Mouse (Mus musculus) CH12.LX (cell line): ENCODE data around the gene Fam227a. TPM values are rescaled to one million over a fixed set of nuclear protein-coding genes. Genes with fewer than 3 reads are reported as not detected.

Source experiments
- DNase-seq: peaks from one replicate; pipeline ENCODE4 v3.0.0-alpha.2; 2013; ENCODE audit errors: extremely low read depth
- H3K27ac ChIP-seq: 2 replicates; pipeline ENCODE4 v1.5.1; 2012; ENCODE audit warnings: low read depth, mild to moderate bottlenecking, control low read depth, moderate library complexity; ENCODE audit not compliant: insufficient read depth
- H3K27me3 ChIP-seq: replicated peaks from 2 replicates; pipeline ENCODE3; 2012; ENCODE audit warnings: inconsistent platforms
- H3K36me3 ChIP-seq, 2 experiments: replicated peaks in 1 of 2; 2 replicates each; pipeline versions ENCODE3 to v1.6.1; 2012; ENCODE audit warnings: inconsistent platforms in 1 of 2, low read length in 1 of 2, mild to moderate bottlenecking in 1 of 2, mixed read lengths in 1 of 2, moderate library complexity in 1 of 2; ENCODE audit not compliant: control insufficient read depth in 1 of 2, insufficient read depth in 1 of 2
- H3K4me1 ChIP-seq, 2 experiments: 2 replicates each; pipeline ENCODE4 v1.6.1; 2012; ENCODE audit warnings: inconsistent platforms in 1 of 2, moderate library complexity in 1 of 2; ENCODE audit not compliant: insufficient read depth in 2 of 2, control insufficient read depth in 1 of 2
- H3K4me2 ChIP-seq: 2 replicates; pipeline ENCODE4 v1.6.1; 2012; ENCODE audit warnings: low read depth, mild to moderate bottlenecking, control low read depth; ENCODE audit not compliant: poor library complexity, insufficient read depth, severe bottlenecking
- H3K4me3 ChIP-seq, 3 experiments: fragments of 150-350 bp in 1 of 3; sonication (generic) in 1 of 3; replicated peaks in 1 of 3; 2 replicates each; pipeline versions ENCODE3 to v1.5.1; 2011 to 2012; ENCODE audit warnings: low read depth in 2 of 3, low read length in 2 of 3, mild to moderate bottlenecking in 2 of 3, moderate library complexity in 2 of 3, control low read depth in 1 of 3, improper control_type of control experiment in 1 of 3, inconsistent platforms in 1 of 3, mixed read lengths in 1 of 3; ENCODE audit not compliant: poor library complexity in 1 of 3
- H3K79me2 ChIP-seq: replicated peaks from 2 replicates; pipeline ENCODE4 v1.6.1; 2012; ENCODE audit warnings: mild to moderate bottlenecking, moderate library complexity; ENCODE audit not compliant: control insufficient read depth, poor library complexity, insufficient read depth, severe bottlenecking; ENCODE audit errors: extremely low read depth
- H3K9ac ChIP-seq: 2 replicates; pipeline ENCODE4 v1.6.1; 2012; ENCODE audit warnings: low read depth, mild to moderate bottlenecking, control low read depth, moderate library complexity; ENCODE audit not compliant: insufficient read depth
- H3K9me3 ChIP-seq: replicated peaks from 2 replicates; pipeline ENCODE3; 2012; ENCODE audit warnings: low read length, inconsistent platforms, mixed read lengths
- BHLHE40 ChIP-seq: IDR thresholded peaks from 2 replicates; pipeline ENCODE4 v1.6.1; 2011; ENCODE audit warnings: mild to moderate bottlenecking, low read depth, low read length, improper control_type of control experiment
- CHD1 ChIP-seq: IDR thresholded peaks from 2 replicates; pipeline ENCODE4 v1.6.1; 2012; ENCODE audit warnings: low read depth, low read length, improper control_type of control experiment, inconsistent platforms
- E2F4 ChIP-seq: IDR thresholded peaks from 2 replicates; pipeline ENCODE4 v1.6.1; 2011; ENCODE audit warnings: low read depth, low read length, improper control_type of control experiment; ENCODE audit not compliant: insufficient replicate concordance
- EP300 ChIP-seq: IDR thresholded peaks from 2 replicates; pipeline ENCODE4 v1.6.1; 2011; ENCODE audit warnings: low read length, improper control_type of control experiment
- IRF4 ChIP-seq: IDR thresholded peaks from 2 replicates; pipeline ENCODE4 v1.6.1; 2014; ENCODE audit warnings: low read depth, mild to moderate bottlenecking, inconsistent platforms, low read length, improper control_type of control experiment
- JUN ChIP-seq: IDR thresholded peaks from 2 replicates; pipeline ENCODE4 v1.6.1; 2011; ENCODE audit warnings: low read depth, mild to moderate bottlenecking, low read length, improper control_type of control experiment, moderate library complexity; ENCODE audit not compliant: insufficient read depth
- JUND ChIP-seq: conservative IDR thresholded peaks from 2 replicates; pipeline ENCODE4 v1.6.1; 2011; ENCODE audit warnings: low read depth, low read length, improper control_type of control experiment
- KAT2A ChIP-seq: IDR thresholded peaks from 2 replicates; pipeline ENCODE4 v1.6.1; 2012; ENCODE audit warnings: low read length, improper control_type of control experiment, inconsistent platforms; ENCODE audit not compliant: insufficient replicate concordance
- MAFK ChIP-seq: IDR thresholded peaks from 2 replicates; pipeline ENCODE4 v1.6.1; 2011; ENCODE audit warnings: low read length, improper control_type of control experiment; ENCODE audit not compliant: insufficient replicate concordance
- MAZ ChIP-seq: IDR thresholded peaks from 2 replicates; pipeline ENCODE4 v1.6.1; 2012; ENCODE audit warnings: low read depth, mild to moderate bottlenecking, inconsistent platforms, low read length, improper control_type of control experiment, moderate library complexity
- MXI1 ChIP-seq: IDR thresholded peaks from 2 replicates; pipeline ENCODE4 v1.6.1; 2011; ENCODE audit warnings: mild to moderate bottlenecking, low read depth, low read length, improper control_type of control experiment
- PAX5 ChIP-seq: IDR thresholded peaks from 2 replicates; pipeline ENCODE4 v1.6.1; 2012; ENCODE audit warnings: low read length, inconsistent platforms, mixed read lengths
- POLR2AphosphoS2 ChIP-seq: IDR thresholded peaks from 2 replicates; pipeline ENCODE4 v1.6.1; 2011; ENCODE audit warnings: low read depth, low read length, improper control_type of control experiment
- RAD21 ChIP-seq: IDR thresholded peaks from 2 replicates; pipeline ENCODE4 v1.6.1; 2011; ENCODE audit warnings: low read depth, mild to moderate bottlenecking, low read length, improper control_type of control experiment, moderate library complexity
- RCOR1 ChIP-seq: conservative IDR thresholded peaks from 2 replicates; pipeline ENCODE4 v1.6.1; 2012; ENCODE audit warnings: low read depth, mild to moderate bottlenecking, inconsistent platforms, low read length, improper control_type of control experiment
- TCF12 ChIP-seq: IDR thresholded peaks from 2 replicates; pipeline ENCODE4 v1.6.1; 2014; ENCODE audit warnings: low read depth, mild to moderate bottlenecking, inconsistent platforms, low read length, improper control_type of control experiment
- ZMIZ1 ChIP-seq: IDR thresholded peaks from 2 replicates; pipeline ENCODE4 v1.6.1; 2012; ENCODE audit warnings: low read depth, mild to moderate bottlenecking, inconsistent platforms, low read length, improper control_type of control experiment
- dilution Hi-C: fragments of 300-500 bp; cut with MboI; formaldehyde crosslinking; loops from 2 replicates; pipeline ENCODE4 v1.14.3; 2020; ENCODE audit warnings: low sequenced_read_pairs; ENCODE audit not compliant: extremely low pct_unique_long_range_greater_than_20kb, extremely low pct_ligation_motif_present
- in situ Hi-C: fragments of 300-500 bp; cut with MboI; formaldehyde crosslinking; loops from 3 replicates; pipeline ENCODE4 v1.14.3; 2019; ENCODE audit warnings: low sequenced_read_pairs, low pct_ligation_motif_present, low pct_unique_long_range_greater_than_20kb, mixed read lengths
- polyA plus RNA-seq: library from polyadenylated mRNA; unstranded; fragments of >175 nt; gene quantifications from 2 replicates; pipeline ENCODE4 v1.2.1, GENCODE M21; 2012; ENCODE audit warnings: low read depth; ENCODE audit not compliant: insufficient read length
- total RNA-seq, 2 experiments: library from RNA; depleted of rRNA; stranded (reverse); fragments of 300-350 nt in 1 of 2; fragments of >200 nt in 1 of 2; gene quantifications; 2 replicates each; pipeline ENCODE4 v1.2.3; 2012 to 2014

Gene Fam227a
- total and polyA plus RNA-seq, 3 experiments = 0.20 to 0.48 (median 0.42) TPM

- dilution Hi-C loops = no loop called here
- TF ChIP-seq IRF4 = no peak
- no peak for TF ChIP-seq MAZ
- TF ChIP-seq CHD1 = no peak
- TF ChIP-seq TCF12 = no peak
- TF ChIP-seq ZMIZ1 = no peak
- Histone ChIP-seq H3K9me3 (no peaks in the 10 kb centered on the region), H3K4me2 (no peak overlapping the region), H3K4me3 (no peak overlapping the region), H3K79me2 (no peaks in the 10 kb centered on the region), H3K36me3 (no peaks in the 10 kb centered on the region), H3K27ac (no peak overlapping the region), H3K4me1 (peaks cover 0 to 10% of the 10 kb centered on the region in 2 experiments; a peak in 3 of 4 replicates), H3K9ac (no peak overlapping the region), H3K27me3 (no peaks in the 10 kb centered on the region)
- no peak for DNase-seq
- in situ Hi-C loops = no loop called here
These were observed 17.5 kb downstream of the Fam227a start for GRCm38 (mm10) chr15:79641135-79641817.

GRCm38 (mm10) chr15:79630471-79630870 lies 28.3 kb downstream of the Fam227a start:
- H3K4me3 ChIP-seq = no peak overlapping the region
- H3K9ac ChIP-seq = no peak overlapping the region
- no peak for DNase-seq
- no peaks in the 10 kb centered on the region for H3K9me3 ChIP-seq
- in situ Hi-C loops = no loop called here
- no peaks in the 10 kb centered on the region for H3K36me3 ChIP-seq
- no peaks in the 10 kb centered on the region for H3K27me3 ChIP-seq
- no peak overlapping the region for H3K27ac ChIP-seq
- H3K79me2 ChIP-seq = no peaks in the 10 kb centered on the region
- TF ChIP-seq RCOR1 (no peak), BHLHE40 (no peak)
- dilution Hi-C loops = no loop called here
- no peaks in the 10 kb centered on the region for H3K4me1 ChIP-seq
- H3K4me2 ChIP-seq = no peak overlapping the region

GRCm38 (mm10) chr15:79619770-79620414 lies 38.9 kb downstream of the Fam227a start:
- H3K4me1 ChIP-seq = peaks cover 0 to 2% of the 10 kb centered on the region in 2 experiments; a peak in 1 of 4 replicates
- no peaks in the 10 kb centered on the region for H3K27me3 ChIP-seq
- no peak overlapping the region for H3K9ac ChIP-seq
- in situ Hi-C loops = no loop called here
- H3K4me2 ChIP-seq = no peak overlapping the region
- DNase-seq = no peak
- H3K27ac ChIP-seq = no peak overlapping the region
- no peaks in the 10 kb centered on the region for H3K9me3 ChIP-seq
- no peak overlapping the region for H3K4me3 ChIP-seq
- dilution Hi-C loops = no loop called here
- TF ChIP-seq PAX5 (no peak), MAZ (no peak), JUN (no peak), MAFK (no peak), JUND (no peak), KAT2A (no peak), POLR2AphosphoS2 (no peak), MXI1 (no peak), E2F4 (no peak), RAD21 (no peak), ZMIZ1 (no peak), EP300 (no peak)
- no peaks in the 10 kb centered on the region for H3K36me3 ChIP-seq
- no peaks in the 10 kb centered on the region for H3K79me2 ChIP-seq
